Mouse (Mus musculus) 3T3-L1 (cell line): ENCODE results near the gene Tkt.

Experiments used
- DNase-seq: peaks from one replicate; pipeline ENCODE4 v3.0.0-alpha.2; 2015; ENCODE audit warnings: low read depth, low spot score

Gene Tkt

GRCm38 (mm10) chr14:30618746-30619275 is 70.7 kb downstream of the Tkt start:
- DNase-seq, result peak; percentile 66

GRCm38 (mm10) chr14:30619982-30620578 is 71.9 kb downstream of the Tkt start:
- DNase-seq, result no peak

GRCm38 (mm10) chr14:30622130-30622529 is 74.0 kb downstream of the Tkt start:
- no peak for DNase-seq

GRCm38 (mm10) chr14:30622556-30622955 is 74.4 kb downstream of the Tkt start:
- DNase-seq, result no peak
